Mouse (Mus musculus): ENCODE measurements around the gene Il16. TPM values are rescaled to one million over a fixed set of nuclear protein-coding genes. Genes with fewer than 3 reads are reported as not detected.

Il16 gene
- polyA plus RNA-seq, 2 experiments = 5.8 to 6.6 TPM

DNA sequence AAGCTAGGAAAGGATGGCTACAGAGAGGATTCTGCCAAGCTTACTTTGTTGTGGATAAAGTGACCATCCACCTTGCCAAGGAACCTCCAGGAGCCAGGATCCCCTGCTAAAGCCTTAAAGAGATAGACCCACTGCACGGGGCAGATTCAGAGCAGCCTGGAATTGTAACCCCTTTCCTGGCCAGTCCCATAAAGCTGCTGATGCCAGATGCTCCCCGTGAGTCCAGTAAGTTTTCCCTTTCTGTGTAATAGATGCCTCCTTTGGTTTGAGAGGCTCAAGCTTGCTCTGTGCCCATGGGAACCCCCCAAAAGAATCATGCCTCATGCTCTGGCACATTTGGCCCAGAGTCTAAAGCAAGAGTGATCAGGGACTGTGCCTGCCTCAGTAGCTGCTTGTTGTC, 33.5 kb upstream of the Il16 start:
- Histone ChIP-seq H3K9ac (ENCODE audit: low read depth, low read length, severe bottlenecking) (no peak overlapping the region), H3K9me3 (ENCODE audit: control insufficient read depth, low read length) (no peaks in the 10 kb centered on the region), H3K36me3 (ENCODE audit: control insufficient read depth, insufficient read depth, low read length) (no peaks in the 10 kb centered on the region), H3K4me1 (ENCODE audit: control insufficient read depth, insufficient read depth, low read length) (0 out of 2 replicates have a peak, but pooled peaks cover 2% of the 10 kb centered on the region), H3K27ac (replicated peaks; ENCODE audit: low read depth, low read length) (no peak overlapping the region), H3K4me2 (replicated peaks; ENCODE audit: low read depth, low read length, severe bottlenecking) (no peak overlapping the region), H3K4me3 (replicated peaks; ENCODE audit: low read length) (no peak overlapping the region), H3K27me3 (ENCODE audit: control insufficient read depth, insufficient read depth, low read length) (no peaks in the 10 kb centered on the region)
- 36% methylated on average over 2 of the region's 2 CpGs for WGBS
- DNase-seq (ENCODE audit: low spot score) (peak; percentile 2), ATAC-seq (ENCODE audit: low FRiP score, low read depth) (no peak)
- no peak for TF ChIP-seq POLR2A (IDR thresholded peaks at IDR 0.05; ENCODE audit: borderline replicate concordance, extremely low read depth, insufficient read depth, insufficient read length)

DNA sequence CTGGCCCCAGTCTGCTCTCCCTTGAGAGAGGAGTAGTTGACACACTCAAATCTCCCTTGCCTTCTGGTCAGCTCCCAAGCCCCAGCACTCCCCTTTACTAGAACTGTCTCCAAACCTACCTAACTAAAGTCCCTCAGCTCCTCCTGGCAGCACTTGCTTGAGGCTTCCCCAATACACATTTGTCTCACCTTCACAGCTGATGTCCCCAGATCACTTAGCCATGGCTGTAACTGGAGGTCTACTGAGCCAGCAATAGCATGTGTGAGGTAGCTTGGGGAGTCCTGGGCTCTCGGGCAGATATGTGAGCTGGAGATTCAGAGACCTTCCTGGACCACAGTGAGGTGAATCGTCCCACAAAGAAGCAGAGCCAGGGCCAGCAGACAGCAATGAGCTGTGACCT, 33.0 kb upstream of the Il16 start:
- no peaks in the 10 kb centered on the region for H3K9me3 ChIP-seq (ENCODE audit: control insufficient read depth, low read length)
- no peaks in the 10 kb centered on the region for H3K36me3 ChIP-seq (ENCODE audit: control insufficient read depth, insufficient read depth, low read length)
- DNase-seq (ENCODE audit: low spot score) (peak; percentile 2), ATAC-seq (ENCODE audit: low FRiP score, low read depth) (no peak)
- no peak for TF ChIP-seq POLR2A (IDR thresholded peaks at IDR 0.05; ENCODE audit: borderline replicate concordance, extremely low read depth, insufficient read depth, insufficient read length)
- H3K27me3 ChIP-seq (ENCODE audit: control insufficient read depth, insufficient read depth, low read length) = no peaks in the 10 kb centered on the region
- H3K4me2 ChIP-seq (replicated peaks; ENCODE audit: low read depth, low read length, severe bottlenecking) = no peak overlapping the region
- H3K4me1 ChIP-seq (ENCODE audit: control insufficient read depth, insufficient read depth, low read length) = 0 out of 2 replicates have a peak, but pooled peaks cover 2% of the 10 kb centered on the region
- no peak overlapping the region for H3K9ac ChIP-seq (ENCODE audit: low read depth, low read length, severe bottlenecking)
- WGBS = 71% methylated on average over 2 of the region's 2 CpGs
- H3K27ac ChIP-seq (replicated peaks; ENCODE audit: low read depth, low read length) = no peak overlapping the region
- no peak overlapping the region for H3K4me3 ChIP-seq (replicated peaks; ENCODE audit: low read length)

DNA sequence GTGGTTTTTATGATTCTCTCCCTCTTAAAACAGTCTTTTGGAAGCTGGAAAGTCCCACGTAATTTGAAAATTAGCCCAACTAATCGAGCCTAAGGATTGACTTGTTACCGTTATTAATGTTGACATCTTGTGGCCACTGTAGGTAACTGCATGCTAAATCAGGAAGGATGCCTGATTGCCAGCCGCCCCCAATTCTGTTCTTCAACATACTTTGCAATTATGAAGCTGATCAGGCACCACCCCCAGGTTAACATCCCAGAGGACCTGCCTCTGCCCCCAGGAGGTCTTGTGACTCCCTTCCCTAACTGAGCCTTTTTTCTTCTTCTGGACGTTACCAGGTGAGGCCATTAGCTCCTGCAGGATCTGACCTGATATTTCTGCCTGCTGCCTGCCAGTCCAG, 29.2 kb upstream of the Il16 start:
- Histone ChIP-seq H3K27me3 (ENCODE audit: control insufficient read depth, insufficient read depth, low read length) (no peaks in the 10 kb centered on the region), H3K36me3 (ENCODE audit: control insufficient read depth, insufficient read depth, low read length) (no peaks in the 10 kb centered on the region), H3K4me1 (ENCODE audit: control insufficient read depth, insufficient read depth, low read length) (peaks cover 7% of the 10 kb centered on the region; the same call in 1 of the 2 replicates), H3K4me3 (replicated peaks; ENCODE audit: low read length) (no peak overlapping the region), H3K9me3 (ENCODE audit: control insufficient read depth, low read length) (no peaks in the 10 kb centered on the region), H3K27ac (replicated peaks; ENCODE audit: low read depth, low read length) (no peak overlapping the region), H3K4me2 (replicated peaks; ENCODE audit: low read depth, low read length, severe bottlenecking) (no peak overlapping the region), H3K9ac (ENCODE audit: low read depth, low read length, severe bottlenecking) (no peak overlapping the region)
- TF ChIP-seq POLR2A (IDR thresholded peaks at IDR 0.05; ENCODE audit: borderline replicate concordance, extremely low read depth, insufficient read depth, insufficient read length) = no peak
- ATAC-seq (ENCODE audit: low FRiP score, low read depth) = no peak
- peak; percentile 69 for DNase-seq (ENCODE audit: low spot score)
- 9% methylated on average over 5 of the region's 5 CpGs for WGBS

DNA sequence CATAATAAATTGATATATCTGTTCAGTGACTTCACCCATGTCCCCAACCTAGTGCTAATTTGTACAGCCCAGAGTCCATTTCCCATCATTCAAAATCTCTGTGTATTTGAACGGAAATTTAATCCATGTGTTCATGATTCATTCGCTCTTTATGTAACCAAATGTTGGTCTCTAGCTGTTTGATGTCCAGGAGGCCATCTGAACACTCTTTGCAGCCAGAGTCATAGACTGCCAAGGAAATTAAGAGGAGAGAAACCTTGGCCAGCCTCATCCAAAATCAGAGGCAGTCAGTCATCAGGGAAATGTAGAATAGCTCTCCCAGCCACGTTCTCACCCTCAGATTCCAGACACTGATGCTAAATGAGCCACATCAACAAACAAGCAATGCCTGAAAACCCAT, 18.1 kb upstream of the Il16 start:
- no peak overlapping the region for H3K4me2 ChIP-seq (replicated peaks; ENCODE audit: low read depth, low read length, severe bottlenecking)
- no peaks in the 10 kb centered on the region for H3K9me3 ChIP-seq (ENCODE audit: control insufficient read depth, low read length)
- no peaks in the 10 kb centered on the region for H3K36me3 ChIP-seq (ENCODE audit: control insufficient read depth, insufficient read depth, low read length)
- ATAC-seq (ENCODE audit: low FRiP score, low read depth) = no peak
- DNase-seq (ENCODE audit: low spot score) = no peak
- no peaks in the 10 kb centered on the region for H3K27me3 ChIP-seq (ENCODE audit: control insufficient read depth, insufficient read depth, low read length)
- H3K9ac ChIP-seq (ENCODE audit: low read depth, low read length, severe bottlenecking) = no peak overlapping the region
- no peak for TF ChIP-seq POLR2A (IDR thresholded peaks at IDR 0.05; ENCODE audit: borderline replicate concordance, extremely low read depth, insufficient read depth, insufficient read length)
- H3K27ac ChIP-seq (replicated peaks; ENCODE audit: low read depth, low read length) = no peak overlapping the region
- H3K4me1 ChIP-seq (ENCODE audit: control insufficient read depth, insufficient read depth, low read length) = no peaks in the 10 kb centered on the region
- H3K4me3 ChIP-seq (replicated peaks; ENCODE audit: low read length) = no peak overlapping the region
- 53% methylated on average over 3 of the region's 3 CpGs for WGBS

DNA sequence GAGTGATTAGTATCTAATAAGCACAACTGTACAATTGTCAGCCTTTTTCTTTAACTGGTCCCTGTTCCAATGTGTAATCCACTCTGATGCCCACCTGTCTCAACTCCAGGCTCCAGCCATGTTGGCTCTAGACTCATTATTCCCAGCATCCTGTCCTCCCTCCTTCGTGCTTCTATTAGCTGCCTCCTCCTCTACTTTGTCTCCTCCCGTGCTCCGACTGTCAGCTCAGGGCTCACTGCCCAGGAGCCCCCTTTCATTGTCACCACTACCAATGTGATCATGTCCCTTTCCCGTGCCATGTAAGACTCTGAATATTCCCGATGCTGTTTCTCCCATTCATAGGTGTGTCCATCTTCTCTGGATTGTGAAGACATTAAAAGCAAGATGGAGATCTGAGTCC, 16.8 kb upstream of the Il16 start:
- H3K4me2 ChIP-seq (replicated peaks; ENCODE audit: low read depth, low read length, severe bottlenecking) = no peak overlapping the region
- no peaks in the 10 kb centered on the region for H3K36me3 ChIP-seq (ENCODE audit: control insufficient read depth, insufficient read depth, low read length)
- H3K27ac ChIP-seq (replicated peaks; ENCODE audit: low read depth, low read length) = no peak overlapping the region
- ATAC-seq (ENCODE audit: low FRiP score, low read depth) (no peak), DNase-seq (ENCODE audit: low spot score) (no peak)
- H3K4me3 ChIP-seq (replicated peaks; ENCODE audit: low read length) = no peak overlapping the region
- no peaks in the 10 kb centered on the region for H3K27me3 ChIP-seq (ENCODE audit: control insufficient read depth, insufficient read depth, low read length)
- WGBS = 91% methylated on average over 5 of the region's 5 CpGs
- TF ChIP-seq POLR2A (IDR thresholded peaks at IDR 0.05; ENCODE audit: borderline replicate concordance, extremely low read depth, insufficient read depth, insufficient read length) = no peak
- no peaks in the 10 kb centered on the region for H3K9me3 ChIP-seq (ENCODE audit: control insufficient read depth, low read length)
- no peaks in the 10 kb centered on the region for H3K4me1 ChIP-seq (ENCODE audit: control insufficient read depth, insufficient read depth, low read length)
- H3K9ac ChIP-seq (ENCODE audit: low read depth, low read length, severe bottlenecking) = no peak overlapping the region

DNA sequence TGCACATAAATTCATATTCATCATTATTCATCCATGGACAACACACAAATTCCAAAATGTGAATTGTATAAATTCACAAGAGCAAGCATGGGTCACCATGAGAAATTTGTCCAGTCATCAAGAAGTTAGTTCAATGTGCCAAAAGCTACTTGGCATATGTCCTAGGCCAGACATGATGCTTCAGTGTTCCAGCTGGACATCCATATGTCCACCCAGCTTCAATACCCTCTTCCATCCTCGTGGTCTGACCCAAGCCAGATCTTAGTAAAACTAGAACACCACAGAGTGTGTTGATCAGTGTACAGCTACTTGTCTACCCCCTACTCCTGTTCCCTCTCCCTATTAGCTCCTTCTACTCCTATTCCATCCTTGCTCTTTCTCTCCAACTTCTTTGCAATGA, 5.5 kb upstream of the Il16 start:
- WGBS = 74% methylated on average over 1 of the region's 1 CpGs
- H3K27me3 ChIP-seq (ENCODE audit: control insufficient read depth, insufficient read depth, low read length) = no peaks in the 10 kb centered on the region
- H3K4me2 ChIP-seq (replicated peaks; ENCODE audit: low read depth, low read length, severe bottlenecking) = no peak overlapping the region
- ATAC-seq (ENCODE audit: low FRiP score, low read depth) (no peak), DNase-seq (ENCODE audit: low spot score) (no peak)
- no peak for TF ChIP-seq POLR2A (IDR thresholded peaks at IDR 0.05; ENCODE audit: borderline replicate concordance, extremely low read depth, insufficient read depth, insufficient read length)
- H3K9me3 ChIP-seq (ENCODE audit: control insufficient read depth, low read length) = no peaks in the 10 kb centered on the region
- H3K9ac ChIP-seq (ENCODE audit: low read depth, low read length, severe bottlenecking) = no peak overlapping the region
- no peak overlapping the region for H3K4me3 ChIP-seq (replicated peaks; ENCODE audit: low read length)
- H3K27ac ChIP-seq (replicated peaks; ENCODE audit: low read depth, low read length) = no peak overlapping the region
- H3K4me1 ChIP-seq (ENCODE audit: control insufficient read depth, insufficient read depth, low read length) = peaks cover 6% of the 10 kb centered on the region; the same call in 1 of the 2 replicates
- H3K36me3 ChIP-seq (ENCODE audit: control insufficient read depth, insufficient read depth, low read length) = no peaks in the 10 kb centered on the region

All from limb, embryonic 14.5 days (tissue).